Mouse (Mus musculus): ENCODE data around the gene Sertad1. TPM values are rescaled to one million over a fixed set of nuclear protein-coding genes. Genes with fewer than 3 reads are reported as not detected.

Gene Sertad1
- polyA plus RNA-seq (2021; fragmentation: Nextera tagmentation) = 19.7 and 26.0 TPM in 2 replicates
- long read RNA-seq, experiment 1, transcript Sertad1-201 (2 exons, 1,233 nt) = major isoform, 41 of 41 reads
- long read RNA-seq, experiment 1, partial matches to known transcripts = 0 of 41 reads
- long read RNA-seq, experiment 1, other reads (novel, unspliced or antisense) = 0 of 41 reads
- long read RNA-seq, experiment 2, transcript Sertad1-201 (2 exons, 1,233 nt) = major isoform, 15 of 21 reads
- long read RNA-seq, experiment 2, partial matches to known transcripts = 6 of 21 reads
- long read RNA-seq, experiment 2, other reads (novel, unspliced or antisense) = 0 of 21 reads

GRCm38 (mm10) chr7:27486770-27487697 lies at the start of gene Sertad1:
Sertad1 (plus strand) TSS chr7:27486910.

GRCm38 (mm10) chr7:27447419-27448286 lies 39.1 kb upstream of the Sertad1 start, which contains the start of the genes Sptbn4 and Blvrb:
Sptbn4 (minus strand) TSS chr7:27447686.
Blvrb (plus strand) TSS chr7:27447978.

DNA sequence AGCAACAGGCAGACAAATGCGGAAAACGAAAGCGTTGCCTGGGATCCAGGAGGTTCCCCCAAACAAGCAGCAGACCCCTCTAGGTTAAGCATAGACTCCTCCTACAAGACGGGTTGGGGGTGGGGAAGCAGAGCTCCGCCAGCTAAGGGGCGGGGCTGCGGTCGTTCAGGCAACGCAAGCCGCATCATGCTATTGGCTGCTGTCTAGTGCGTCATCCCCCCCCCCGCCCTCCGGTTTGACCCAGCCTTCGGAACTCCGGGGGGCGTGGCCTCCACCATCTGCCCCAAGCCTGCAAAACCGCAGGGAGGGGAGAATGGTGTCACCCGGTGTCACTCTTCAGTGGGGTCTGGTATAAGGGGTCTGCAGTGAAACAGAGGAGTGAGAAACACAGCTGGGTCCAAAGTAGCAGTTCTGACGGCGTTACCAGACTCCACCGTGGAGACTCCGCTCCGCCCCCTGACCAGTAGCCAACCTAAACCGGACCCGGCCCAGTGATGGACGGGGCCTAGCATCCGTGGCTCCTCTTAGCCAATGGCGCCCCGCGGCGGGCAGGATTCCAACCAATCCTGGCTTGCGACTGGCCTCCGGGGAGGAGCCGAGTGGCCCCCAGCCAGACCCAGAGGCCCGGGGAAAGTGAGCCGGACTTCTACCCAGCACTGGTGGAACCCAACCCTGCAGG lies 13.4 kb upstream of the Sertad1 start, which contains the start of gene Sertad3:
Gene Sertad3 (plus strand): TSS at position 613 of the 679 bp plus-strand sequence.

GRCm38 (mm10) chr7:27499036-27499435 lies 12.3 kb downstream of the Sertad1 start, which contains the start of gene Prx:
Prx (plus strand) TSS chr7:27499324.

GRCm38 (mm10) chr7:27522967-27523366 lies 36.3 kb downstream of the Sertad1 start, which contains the start of gene Hipk4:
Hipk4 (plus strand) TSS chr7:27523267.

Other genes starting within 250 kb of the Sertad1 start
- 6.7 and 57.8 TPM in 2 replicates for gene Numbl, start 228.5 kb upstream of the Sertad1 start, polyA plus RNA-seq (2021; fragmentation: Nextera tagmentation)
- 6.9 and 14.5 TPM in 2 replicates for gene Ltbp4, start 149.2 kb upstream of the Sertad1 start, polyA plus RNA-seq (2021; fragmentation: Nextera tagmentation)
- gene Shkbp1, start 130.9 kb upstream of the Sertad1 start, polyA plus RNA-seq (2021; fragmentation: Nextera tagmentation) = 2.8 and 4.2 TPM in 2 replicates
- gene Gm20479, start 129.5 kb upstream of the Sertad1 start, polyA plus RNA-seq (2021; fragmentation: Nextera tagmentation) = not detected in 2 replicates
- gene Sptbn4, start 39.2 kb upstream of the Sertad1 start, polyA plus RNA-seq (2021; fragmentation: Nextera tagmentation) = 2.0 and 12.2 TPM in 2 replicates
- 40.4 and 54.5 TPM in 2 replicates for gene Blvrb, start 38.9 kb upstream of the Sertad1 start, polyA plus RNA-seq (2021; fragmentation: Nextera tagmentation)
- gene Sertad3, start 13.1 kb upstream of the Sertad1 start, polyA plus RNA-seq (2021; fragmentation: Nextera tagmentation) = 3.2 and 3.6 TPM in 2 replicates
- 0.04 and 0.11 TPM in 2 replicates for gene Prx, start 12.4 kb downstream of the Sertad1 start, polyA plus RNA-seq (2021; fragmentation: Nextera tagmentation)
- 23.8 and 29.0 TPM in 2 replicates for gene Hipk4, start 36.4 kb downstream of the Sertad1 start, polyA plus RNA-seq (2021; fragmentation: Nextera tagmentation)
- 542 and 557 TPM in 2 replicates for gene Pld3, start 66.3 kb downstream of the Sertad1 start, polyA plus RNA-seq (2021; fragmentation: Nextera tagmentation)
- gene 2310022A10Rik, start 66.3 kb downstream of the Sertad1 start, polyA plus RNA-seq (2021; fragmentation: Nextera tagmentation) = 14.7 and 17.4 TPM in 2 replicates
- gene Akt2, start 104.6 kb downstream of the Sertad1 start, polyA plus RNA-seq (2021; fragmentation: Nextera tagmentation) = 96.2 and 145 TPM in 2 replicates
- 87.2 and 216 TPM in 2 replicates for gene Ttc9b, start 167.0 kb downstream of the Sertad1 start, polyA plus RNA-seq (2021; fragmentation: Nextera tagmentation)
- gene Map3k10, start 187.7 kb downstream of the Sertad1 start, polyA plus RNA-seq (2021; fragmentation: Nextera tagmentation) = 16.7 and 30.5 TPM in 2 replicates
- 4.3 and 4.7 TPM in 2 replicates for gene Zfp607b, start 202.4 kb downstream of the Sertad1 start, polyA plus RNA-seq (2021; fragmentation: Nextera tagmentation)
- gene Zfp60, start 244.5 kb downstream of the Sertad1 start, polyA plus RNA-seq (2021; fragmentation: Nextera tagmentation) = 5.9 and 9.1 TPM in 2 replicates

Data from left cerebral cortex, adult 6 months (tissue).